Mouse (Mus musculus): ENCODE results near the gene Stn1. TPM values are rescaled to one million over a fixed set of nuclear protein-coding genes. Genes with fewer than 3 reads are reported as not detected.

Gene Stn1
- polyA plus RNA-seq, 1 experiment from 2014 or later, result 30.2 TPM

- H3K27ac ChIP-seq, result no peak overlapping the region
- peaks cover 6% of the 10 kb centered on the region; the same call in 1 of the 2 replicates for H3K27me3 ChIP-seq
- ATAC-seq, result no peak
- H3K36me3 ChIP-seq, result no peaks in the 10 kb centered on the region
- H3K4me1 ChIP-seq (replicated peaks), result peaks cover 43% of the 10 kb centered on the region
- H3K4me3 ChIP-seq (replicated peaks), result no peak overlapping the region
- no peaks in the 10 kb centered on the region for H3K9me3 ChIP-seq
- WGBS, result 83% methylated on average over 15 of the region's 15 CpGs
- no peak overlapping the region for H3K9ac ChIP-seq (replicated peaks)
- no peak overlapping the region for H3K4me2 ChIP-seq (replicated peaks)
Measured at GRCm38 (mm10) chr19:47455001-47455755, 82.1 kb downstream of the Stn1 start.

GRCm38 (mm10) chr19:47454167-47455000 lies 82.9 kb downstream of the Stn1 start:
- no peaks in the 10 kb centered on the region for H3K9me3 ChIP-seq
- H3K27ac ChIP-seq, result no peak overlapping the region
- H3K4me2 ChIP-seq (replicated peaks), result no peak overlapping the region
- no peaks in the 10 kb centered on the region for H3K36me3 ChIP-seq
- peaks cover 6% of the 10 kb centered on the region; the same call in 1 of the 2 replicates for H3K27me3 ChIP-seq
- H3K9ac ChIP-seq (replicated peaks), result no peak overlapping the region
- 75% methylated on average over 11 of the region's 11 CpGs for WGBS
- H3K4me3 ChIP-seq (replicated peaks), result no peak overlapping the region
- no peak for ATAC-seq
- peaks cover 35% of the 10 kb centered on the region for H3K4me1 ChIP-seq (replicated peaks)

GRCm38 (mm10) chr19:47453352-47453751 lies 84.0 kb downstream of the Stn1 start:
- ATAC-seq, result no peak
- Histone ChIP-seq H3K4me1 (replicated peaks) (peaks cover 37% of the 10 kb centered on the region), H3K27me3 (peaks cover 6% of the 10 kb centered on the region; the same call in 1 of the 2 replicates), H3K4me3 (replicated peaks) (no peak overlapping the region), H3K36me3 (no peaks in the 10 kb centered on the region), H3K9me3 (no peaks in the 10 kb centered on the region), H3K27ac (no peak overlapping the region), H3K4me2 (replicated peaks) (no peak overlapping the region), H3K9ac (replicated peaks) (no peak overlapping the region)
- whole genome bisulfite sequencing, result 73% methylated on average over 7 of the region's 7 CpGs

DNA sequence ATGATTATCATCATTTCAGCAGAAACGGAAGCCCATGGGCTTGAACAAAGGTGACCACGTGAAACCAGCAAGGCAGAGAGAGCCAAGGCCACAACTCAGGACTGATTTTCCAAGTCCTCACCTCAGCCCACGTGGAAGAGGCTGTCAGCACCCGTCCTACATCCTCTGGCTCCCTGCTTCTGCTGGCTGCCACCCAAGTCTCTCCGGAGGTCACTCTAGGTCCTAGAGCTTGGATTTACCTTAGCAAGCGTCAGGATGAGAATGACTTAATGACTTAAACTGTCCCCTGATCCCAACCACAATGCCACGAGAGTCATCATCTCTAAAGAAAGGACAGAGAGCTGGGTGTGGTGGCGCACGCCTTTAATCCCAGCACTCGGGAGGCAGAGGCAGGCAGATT lies 84.6 kb downstream of the Stn1 start:
- WGBS, result 91% methylated on average over 10 of the region's 10 CpGs
- H3K9me3 ChIP-seq, result no peaks in the 10 kb centered on the region
- H3K9ac ChIP-seq (replicated peaks), result no peak overlapping the region
- H3K27ac ChIP-seq, result no peak overlapping the region
- H3K4me3 ChIP-seq (replicated peaks), result no peak overlapping the region
- no peaks in the 10 kb centered on the region for H3K36me3 ChIP-seq
- ATAC-seq, result no peak
- no peak overlapping the region for H3K4me2 ChIP-seq (replicated peaks)
- peaks cover 6% of the 10 kb centered on the region; the same call in 1 of the 2 replicates for H3K27me3 ChIP-seq
- peaks cover 36% of the 10 kb centered on the region for H3K4me1 ChIP-seq (replicated peaks)

- H3K4me2 ChIP-seq (replicated peaks), result no peak overlapping the region
- no peak overlapping the region for H3K9ac ChIP-seq (replicated peaks)
- H3K9me3 ChIP-seq, result no peaks in the 10 kb centered on the region
- H3K4me3 ChIP-seq (replicated peaks), result no peak overlapping the region
- H3K36me3 ChIP-seq, result no peaks in the 10 kb centered on the region
- H3K27ac ChIP-seq, result no peak overlapping the region
- H3K27me3 ChIP-seq, result peaks cover 6% of the 10 kb centered on the region; the same call in 1 of the 2 replicates
- ATAC-seq, result no peak
- WGBS, result 88% methylated on average over 7 of the region's 7 CpGs
- H3K4me1 ChIP-seq (replicated peaks), result peaks cover 41% of the 10 kb centered on the region
Measured at GRCm38 (mm10) chr19:47452211-47452610, 85.1 kb downstream of the Stn1 start.

DNA sequence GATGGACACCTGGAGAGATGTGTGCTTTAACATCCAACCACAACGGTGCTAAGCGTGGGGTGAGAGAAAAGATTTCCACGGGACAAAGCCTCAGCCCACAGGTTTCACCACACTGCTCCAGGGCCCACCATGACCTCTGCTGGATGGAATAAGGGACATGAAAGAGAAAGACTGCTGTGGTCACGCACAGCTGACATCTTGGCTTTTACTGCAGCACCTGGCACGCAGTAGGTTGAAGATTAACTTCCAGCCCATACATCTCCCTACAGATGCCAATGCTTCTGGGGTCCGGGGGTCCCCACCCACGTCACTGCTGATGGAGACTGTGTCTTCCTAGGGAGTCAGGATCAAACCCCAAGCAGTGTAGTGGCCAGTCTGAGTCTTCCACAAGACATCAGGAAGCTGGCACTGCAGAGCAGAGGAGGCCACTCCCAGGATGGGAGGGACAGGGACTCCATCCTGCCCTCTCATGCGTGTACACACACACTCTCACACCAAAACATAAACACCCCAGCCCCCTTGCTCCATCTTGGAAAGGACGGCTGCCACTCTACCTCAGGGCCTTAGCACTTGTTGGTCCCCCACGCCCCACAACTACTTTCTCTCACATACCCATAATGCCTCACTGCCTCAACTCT lies 85.7 kb downstream of the Stn1 start:
- Histone ChIP-seq H3K36me3 (no peaks in the 10 kb centered on the region), H3K27me3 (peaks cover 6% of the 10 kb centered on the region; the same call in 1 of the 2 replicates), H3K4me1 (replicated peaks) (peaks cover 47% of the 10 kb centered on the region), H3K9me3 (no peaks in the 10 kb centered on the region), H3K4me2 (replicated peaks) (no peak overlapping the region), H3K9ac (replicated peaks) (no peak overlapping the region), H3K27ac (no peak overlapping the region), H3K4me3 (replicated peaks) (no peak overlapping the region)
- ATAC-seq, result no peak
- 72% methylated on average over 10 of the region's 10 CpGs for WGBS

Other genes with a start within 250 kb of the Stn1 start
- gene Sh3pxd2a, start 73.1 kb downstream of the Stn1 start, polyA plus RNA-seq (2015; fragmentation: Nextera tagmentation; extraction: Ambion mirVana), result 2.0 and 2.2 TPM in 2 replicates
- gene Slk, start 42.2 kb upstream of the Stn1 start, polyA plus RNA-seq (2015; fragmentation: Nextera tagmentation; extraction: Ambion mirVana), result 6.5 and 7.4 TPM in 2 replicates
- gene Col17a1, start 154.6 kb upstream of the Stn1 start, polyA plus RNA-seq (2015; fragmentation: Nextera tagmentation; extraction: Ambion mirVana), result 0.12 and 0.13 TPM in 2 replicates
- gene Sfr1, start 194.2 kb upstream of the Stn1 start, polyA plus RNA-seq (2015; fragmentation: Nextera tagmentation; extraction: Ambion mirVana), result 185 and 189 TPM in 2 replicates

All from midbrain, embryonic 13.5 days (tissue).